Mouse (Mus musculus): ENCODE data around the gene Lpar6. TPM values are rescaled to one million over a fixed set of nuclear protein-coding genes. Genes with fewer than 3 reads are reported as not detected.

The Lpar6 gene
- polyA plus RNA-seq, 1 experiment from 2014 or later, result 14.7 TPM

GRCm38 (mm10) chr14:73253453-73254251 is 16.0 kb downstream of the Lpar6 start:
- H3K27ac ChIP-seq (ENCODE audit: low read length), result peak overlapping the region; percentile 92
- peaks cover 15% of the 10 kb centered on the region; the same call in 1 of the 2 replicates for H3K4me1 ChIP-seq (ENCODE audit: insufficient read depth, low read length)
- no peaks in the 10 kb centered on the region for H3K9me3 ChIP-seq (ENCODE audit: low read length)
- peak; percentile 95 for ATAC-seq (ENCODE audit: low FRiP score, low TSS enrichment)
- H3K4me2 ChIP-seq (replicated peaks; ENCODE audit: low read depth, low read length), result no peak overlapping the region
- H3K9ac ChIP-seq (replicated peaks; ENCODE audit: low read length), result no peak overlapping the region
- H3K4me3 ChIP-seq (ENCODE audit: low read length), result no peak overlapping the region
- H3K36me3 ChIP-seq (ENCODE audit: insufficient read depth, low read length), result no peaks in the 10 kb centered on the region
- no peaks in the 10 kb centered on the region for H3K27me3 ChIP-seq (ENCODE audit: insufficient read depth, low read length)
- WGBS, result 51% methylated on average over 6 of the region's 6 CpGs

GRCm38 (mm10) chr14:73254412-73254811 is 16.7 kb downstream of the Lpar6 start:
- WGBS, result 82% methylated on average over 4 of the region's 4 CpGs
- Histone ChIP-seq H3K9ac (replicated peaks; ENCODE audit: low read length) (0 out of 2 replicates have a peak overlapping the region, but pooled peaks have one; percentile 26), H3K36me3 (ENCODE audit: insufficient read depth, low read length) (no peaks in the 10 kb centered on the region), H3K4me1 (ENCODE audit: insufficient read depth, low read length) (peaks cover 15% of the 10 kb centered on the region; the same call in 1 of the 2 replicates), H3K4me3 (ENCODE audit: low read length) (no peak overlapping the region), H3K27me3 (ENCODE audit: insufficient read depth, low read length) (no peaks in the 10 kb centered on the region), H3K4me2 (replicated peaks; ENCODE audit: low read depth, low read length) (no peak overlapping the region), H3K9me3 (ENCODE audit: low read length) (no peaks in the 10 kb centered on the region), H3K27ac (ENCODE audit: low read length) (peak overlapping the region; percentile 92)
- ATAC-seq (ENCODE audit: low FRiP score, low TSS enrichment), result 0 out of 2 replicates have a peak, but pooled peaks have one; percentile 40

GRCm38 (mm10) chr14:73255426-73255970 is 17.8 kb downstream of the Lpar6 start:
- H3K9ac ChIP-seq (replicated peaks; ENCODE audit: low read length), result no peak overlapping the region
- no peaks in the 10 kb centered on the region for H3K36me3 ChIP-seq (ENCODE audit: insufficient read depth, low read length)
- no peak for ATAC-seq (ENCODE audit: low FRiP score, low TSS enrichment)
- no peaks in the 10 kb centered on the region for H3K27me3 ChIP-seq (ENCODE audit: insufficient read depth, low read length)
- H3K4me2 ChIP-seq (replicated peaks; ENCODE audit: low read depth, low read length), result no peak overlapping the region
- peak overlapping the region; percentile 2; the same call in 1 of the 2 replicates for H3K27ac ChIP-seq (ENCODE audit: low read length)
- no peak overlapping the region for H3K4me3 ChIP-seq (ENCODE audit: low read length)
- peaks cover 15% of the 10 kb centered on the region; the same call in 1 of the 2 replicates for H3K4me1 ChIP-seq (ENCODE audit: insufficient read depth, low read length)
- no peaks in the 10 kb centered on the region for H3K9me3 ChIP-seq (ENCODE audit: low read length)
- WGBS, result 68% methylated on average over 3 of the region's 3 CpGs

- ATAC-seq (ENCODE audit: low FRiP score, low TSS enrichment), result no peak
- Histone ChIP-seq H3K27me3 (ENCODE audit: insufficient read depth, low read length) (no peaks in the 10 kb centered on the region), H3K4me1 (ENCODE audit: insufficient read depth, low read length) (peaks cover 13% of the 10 kb centered on the region; the same call in 1 of the 2 replicates), H3K9me3 (ENCODE audit: low read length) (no peaks in the 10 kb centered on the region), H3K9ac (replicated peaks; ENCODE audit: low read length) (no peak overlapping the region), H3K4me2 (replicated peaks; ENCODE audit: low read depth, low read length) (no peak overlapping the region), H3K27ac (ENCODE audit: low read length) (no peak overlapping the region), H3K4me3 (ENCODE audit: low read length) (no peak overlapping the region), H3K36me3 (ENCODE audit: insufficient read depth, low read length) (peaks cover 5% of the 10 kb centered on the region; the same call in 1 of the 2 replicates)
- 49% methylated on average over 7 of the region's 7 CpGs for WGBS
These were observed 19.7 kb downstream of the Lpar6 start for GRCm38 (mm10) chr14:73257348-73257747.

GRCm38 (mm10) chr14:73258181-73258580 is 20.5 kb downstream of the Lpar6 start:
- no peaks in the 10 kb centered on the region for H3K27me3 ChIP-seq (ENCODE audit: insufficient read depth, low read length)
- H3K27ac ChIP-seq (ENCODE audit: low read length), result 0 out of 2 replicates have a peak overlapping the region, but pooled peaks have one; percentile 10
- peaks cover 7% of the 10 kb centered on the region; the same call in 1 of the 2 replicates for H3K4me1 ChIP-seq (ENCODE audit: insufficient read depth, low read length)

GRCm38 (mm10) chr14:73262210-73262609 is 24.5 kb downstream of the Lpar6 start:
- WGBS, result 89% methylated on average over 9 of the region's 9 CpGs
- H3K36me3 ChIP-seq (ENCODE audit: insufficient read depth, low read length), result peaks cover 16% of the 10 kb centered on the region
- no peak for ATAC-seq (ENCODE audit: low FRiP score, low TSS enrichment)
- no peak overlapping the region for H3K4me2 ChIP-seq (replicated peaks; ENCODE audit: low read depth, low read length)
- no peaks in the 10 kb centered on the region for H3K4me1 ChIP-seq (ENCODE audit: insufficient read depth, low read length)
- H3K27me3 ChIP-seq (ENCODE audit: insufficient read depth, low read length), result no peaks in the 10 kb centered on the region
- H3K9me3 ChIP-seq (ENCODE audit: low read length), result peaks cover 8% of the 10 kb centered on the region
- no peak overlapping the region for H3K9ac ChIP-seq (replicated peaks; ENCODE audit: low read length)
- no peak overlapping the region for H3K27ac ChIP-seq (ENCODE audit: low read length)
- H3K4me3 ChIP-seq (ENCODE audit: low read length), result no peak overlapping the region

More at GRCm38 (mm10) chr14:73258181-73258580, 20.5 kb downstream of the Lpar6 start:
- no peak overlapping the region for H3K4me3 ChIP-seq (ENCODE audit: low read length)
- no peak for ATAC-seq (ENCODE audit: low FRiP score, low TSS enrichment)
- no peak overlapping the region for H3K4me2 ChIP-seq (replicated peaks; ENCODE audit: low read depth, low read length)
- peaks cover 6% of the 10 kb centered on the region; the same call in 1 of the 2 replicates for H3K36me3 ChIP-seq (ENCODE audit: insufficient read depth, low read length)
- H3K9ac ChIP-seq (replicated peaks; ENCODE audit: low read length), result no peak overlapping the region
- WGBS, result 62% methylated on average over 4 of the region's 4 CpGs
- H3K9me3 ChIP-seq (ENCODE audit: low read length), result no peaks in the 10 kb centered on the region

- Histone ChIP-seq H3K4me1 (ENCODE audit: insufficient read depth, low read length) (no peaks in the 10 kb centered on the region), H3K27ac (ENCODE audit: low read length) (no peak overlapping the region), H3K36me3 (ENCODE audit: insufficient read depth, low read length) (peaks cover 16% of the 10 kb centered on the region), H3K9ac (replicated peaks; ENCODE audit: low read length) (no peak overlapping the region), H3K27me3 (ENCODE audit: insufficient read depth, low read length) (no peaks in the 10 kb centered on the region), H3K4me3 (ENCODE audit: low read length) (no peak overlapping the region), H3K9me3 (ENCODE audit: low read length) (peaks cover 8% of the 10 kb centered on the region), H3K4me2 (replicated peaks; ENCODE audit: low read depth, low read length) (no peak overlapping the region)
- ATAC-seq (ENCODE audit: low FRiP score, low TSS enrichment), result no peak
- 84% methylated on average over 3 of the region's 3 CpGs for WGBS
These were observed 28.5 kb downstream of the Lpar6 start for GRCm38 (mm10) chr14:73266166-73266565.

- no peak overlapping the region for H3K4me2 ChIP-seq (replicated peaks; ENCODE audit: low read depth, low read length)
- H3K9ac ChIP-seq (replicated peaks; ENCODE audit: low read length), result no peak overlapping the region
- no peak for ATAC-seq (ENCODE audit: low FRiP score, low TSS enrichment)
- no peaks in the 10 kb centered on the region for H3K9me3 ChIP-seq (ENCODE audit: low read length)
- H3K27ac ChIP-seq (ENCODE audit: low read length), result no peak overlapping the region
- WGBS, result 82% methylated on average over 5 of the region's 5 CpGs
- H3K27me3 ChIP-seq (ENCODE audit: insufficient read depth, low read length), result no peaks in the 10 kb centered on the region
- no peak overlapping the region for H3K4me3 ChIP-seq (ENCODE audit: low read length)
- H3K36me3 ChIP-seq (ENCODE audit: insufficient read depth, low read length), result no peaks in the 10 kb centered on the region
- no peaks in the 10 kb centered on the region for H3K4me1 ChIP-seq (ENCODE audit: insufficient read depth, low read length)
These were observed 34.1 kb downstream of the Lpar6 start for GRCm38 (mm10) chr14:73271807-73272206.

- Histone ChIP-seq H3K4me2 (replicated peaks; ENCODE audit: low read depth, low read length) (no peak overlapping the region), H3K27ac (ENCODE audit: low read length) (no peak overlapping the region), H3K4me3 (ENCODE audit: low read length) (no peak overlapping the region), H3K27me3 (ENCODE audit: insufficient read depth, low read length) (no peaks in the 10 kb centered on the region), H3K4me1 (ENCODE audit: insufficient read depth, low read length) (no peaks in the 10 kb centered on the region), H3K9me3 (ENCODE audit: low read length) (no peaks in the 10 kb centered on the region), H3K36me3 (ENCODE audit: insufficient read depth, low read length) (no peaks in the 10 kb centered on the region), H3K9ac (replicated peaks; ENCODE audit: low read length) (no peak overlapping the region)
- 85% methylated on average over 6 of the region's 6 CpGs for WGBS
- ATAC-seq (ENCODE audit: low FRiP score, low TSS enrichment), result no peak
These were observed 41.4 kb downstream of the Lpar6 start for GRCm38 (mm10) chr14:73279096-73279495.

- no peak overlapping the region for H3K4me3 ChIP-seq (ENCODE audit: low read length)
- H3K9me3 ChIP-seq (ENCODE audit: low read length), result no peaks in the 10 kb centered on the region
- ATAC-seq (ENCODE audit: low FRiP score, low TSS enrichment), result no peak
- H3K27me3 ChIP-seq (ENCODE audit: insufficient read depth, low read length), result no peaks in the 10 kb centered on the region
- WGBS, result 11% methylated on average over 1 of the region's 1 CpGs
- H3K4me1 ChIP-seq (ENCODE audit: insufficient read depth, low read length), result no peaks in the 10 kb centered on the region
- no peak overlapping the region for H3K27ac ChIP-seq (ENCODE audit: low read length)
- H3K4me2 ChIP-seq (replicated peaks; ENCODE audit: low read depth, low read length), result no peak overlapping the region
- no peaks in the 10 kb centered on the region for H3K36me3 ChIP-seq (ENCODE audit: insufficient read depth, low read length)
- H3K9ac ChIP-seq (replicated peaks; ENCODE audit: low read length), result no peak overlapping the region
These were observed 43.3 kb downstream of the Lpar6 start for GRCm38 (mm10) chr14:73280996-73281395.
